Mouse (Mus musculus) megakaryocyte, embryonic 14.5 days (primary cell): ENCODE measurements around the gene Slc11a1. TPM values are rescaled to one million over a fixed set of nuclear protein-coding genes. Genes with fewer than 3 reads are reported as not detected.

Experiments
- H3K27me3 ChIP-seq: replicated peaks from 2 replicates; pipeline ENCODE3; 2012; ENCODE audit warnings: inconsistent platforms
- H3K36me3 ChIP-seq: replicated peaks from 2 replicates; pipeline ENCODE3; 2012; ENCODE audit warnings: low read length, inconsistent platforms, mixed read lengths
- H3K4me1 ChIP-seq: 2 replicates; pipeline ENCODE4 v1.6.1; 2012; ENCODE audit warnings: inconsistent platforms
- H3K4me3 ChIP-seq: replicated peaks from 2 replicates; pipeline ENCODE3; 2012; ENCODE audit warnings: moderate library complexity, mild to moderate bottlenecking, inconsistent platforms
- H3K9me3 ChIP-seq: 2 replicates; pipeline ENCODE4 v1.6.1; 2012; ENCODE audit warnings: inconsistent platforms
- FLI1 ChIP-seq: IDR thresholded peaks from 2 replicates; pipeline ENCODE4 v1.6.1; 2012; ENCODE audit warnings: low read length, inconsistent platforms, mixed read lengths
- GATA1 ChIP-seq: IDR thresholded peaks from 3 replicates; pipeline ENCODE4 v1.6.1; 2012; ENCODE audit warnings: mixed read lengths, low read length, inconsistent platforms, borderline replicate concordance
- polyA plus RNA-seq: library from polyadenylated mRNA; stranded (reverse); fragments of >175 nt; gene quantifications from 2 replicates; pipeline ENCODE4 v1.2.3, GENCODE M21; 2012; ENCODE audit warnings: low replicate concordance; ENCODE audit not compliant: insufficient read depth

The Slc11a1 gene
- polyA plus RNA-seq, 1 experiment = 57.9 TPM

GRCm38 (mm10) chr1:74386714-74387385 is 11.9 kb downstream of the Slc11a1 start:
- no peaks in the 10 kb centered on the region for H3K9me3 ChIP-seq
- no peaks in the 10 kb centered on the region for H3K36me3 ChIP-seq
- H3K4me3 ChIP-seq = peak overlapping the region; percentile 94
- H3K27me3 ChIP-seq = peaks cover 11% of the 10 kb centered on the region
- TF ChIP-seq FLI1 (no peak), GATA1 (no peak)
- H3K4me1 ChIP-seq = peaks cover 77% of the 10 kb centered on the region

- Histone ChIP-seq H3K27me3 (peaks cover 9% of the 10 kb centered on the region), H3K36me3 (no peaks in the 10 kb centered on the region), H3K4me1 (peaks cover 77% of the 10 kb centered on the region), H3K4me3 (peak overlapping the region; percentile 94), H3K9me3 (no peaks in the 10 kb centered on the region)
- no peak for TF ChIP-seq GATA1
- no peak for TF ChIP-seq FLI1
These were observed 12.5 kb downstream of the Slc11a1 start for GRCm38 (mm10) chr1:74387386-74387988.

- H3K36me3 ChIP-seq = peaks cover 6% of the 10 kb centered on the region
- H3K4me1 ChIP-seq = peaks cover 84% of the 10 kb centered on the region
- H3K27me3 ChIP-seq = peaks cover 7% of the 10 kb centered on the region
- TF ChIP-seq FLI1 = no peak
- no peak for TF ChIP-seq GATA1
- H3K9me3 ChIP-seq = no peaks in the 10 kb centered on the region
- H3K4me3 ChIP-seq = no peak overlapping the region
These were observed 13.5 kb downstream of the Slc11a1 start for GRCm38 (mm10) chr1:74388398-74388920.

- Histone ChIP-seq H3K4me3 (peak overlapping the region; percentile 97), H3K9me3 (no peaks in the 10 kb centered on the region), H3K4me1 (peaks cover 86% of the 10 kb centered on the region), H3K27me3 (peaks cover 3% of the 10 kb centered on the region), H3K36me3 (peaks cover 20% of the 10 kb centered on the region)
- TF ChIP-seq FLI1 = no peak
- no peak for TF ChIP-seq GATA1
These were observed 14.9 kb downstream of the Slc11a1 start for GRCm38 (mm10) chr1:74389831-74390286.

GRCm38 (mm10) chr1:74390287-74390906 is 15.4 kb downstream of the Slc11a1 start:
- peaks cover 86% of the 10 kb centered on the region for H3K4me1 ChIP-seq
- peak overlapping the region; percentile 97 for H3K4me3 ChIP-seq
- H3K9me3 ChIP-seq = no peaks in the 10 kb centered on the region
- H3K27me3 ChIP-seq = no peaks in the 10 kb centered on the region
- TF ChIP-seq GATA1 (no peak), FLI1 (no peak)
- peaks cover 26% of the 10 kb centered on the region for H3K36me3 ChIP-seq

GRCm38 (mm10) chr1:74390924-74391748 is 16.1 kb downstream of the Slc11a1 start, which contains the start of gene Ctdsp1:
Ctdsp1 (plus strand) TSS chr1:74391509.
- H3K27me3 ChIP-seq = no peaks in the 10 kb centered on the region
- H3K4me3 ChIP-seq = peak within 1 kb of the TSS; percentile 97
- TF ChIP-seq FLI1 (no peak), GATA1 (no peak)
- peaks cover 86% of the 10 kb centered on the region for H3K4me1 ChIP-seq
- peaks cover 26% of the 10 kb centered on the region for H3K36me3 ChIP-seq
- no peaks in the 10 kb centered on the region for H3K9me3 ChIP-seq

- H3K4me1 ChIP-seq = peaks cover 85% of the 10 kb centered on the region
- peaks cover 26% of the 10 kb centered on the region for H3K36me3 ChIP-seq
- H3K27me3 ChIP-seq = no peaks in the 10 kb centered on the region
- no peaks in the 10 kb centered on the region for H3K9me3 ChIP-seq
- TF ChIP-seq FLI1 (no peak), GATA1 (no peak)
- H3K4me3 ChIP-seq = peak overlapping the region; percentile 97
These were observed 16.9 kb downstream of the Slc11a1 start for GRCm38 (mm10) chr1:74391844-74392441.

- H3K27me3 ChIP-seq = no peaks in the 10 kb centered on the region
- peaks cover 81% of the 10 kb centered on the region for H3K4me1 ChIP-seq
- peaks cover 26% of the 10 kb centered on the region for H3K36me3 ChIP-seq
- peak overlapping the region; percentile 97 for H3K4me3 ChIP-seq
- no peak for TF ChIP-seq FLI1
- no peak for TF ChIP-seq GATA1
- no peaks in the 10 kb centered on the region for H3K9me3 ChIP-seq
These were observed 17.5 kb downstream of the Slc11a1 start for GRCm38 (mm10) chr1:74392446-74392994.
